Mouse (Mus musculus) heart, postnatal 36 days (tissue): Measurements from ENCODE around the gene Man1a2. TPM values are rescaled to one million over a fixed set of nuclear protein-coding genes. Genes with fewer than 3 reads are reported as not detected.

Experiments
- DNase-seq, 2 experiments: peaks; one replicate each; pipeline ENCODE4 v3.0.0; 2021 to 2022
- intact Hi-C: fragments of 180-260 bp; cut with DNase I; formaldehyde crosslinking; loops from one replicate; pipeline ENCODE4 v1.15.1; 2025
- total RNA-seq, 2 experiments: library from RNA; stranded (reverse); gene quantifications; 2 replicates each; pipeline ENCODE4 v1.2.3; 2021

The Man1a2 gene
- total RNA-seq, 2 experiments from 2014 or later = 44.2 to 51.9 TPM

GRCm38 (mm10) chr3:100686756-100687155 is 1.5 kb upstream of the Man1a2 start:
- intact Hi-C loops = loop anchor here (5.0 to 10.0 kb wide), 3 partner anchors 238 to 522 kb away; partner anchors contain the start of genes Gdap2, Trim45 and Wdr3
- DNase-seq = no peak

GRCm38 (mm10) chr3:100685763-100686370 is 564 bp upstream of the Man1a2 start:
- intact Hi-C loops = loop anchor here (5.0 to 10.0 kb wide), 3 partner anchors 239 to 521 kb away; partner anchors contain the start of genes Gdap2, Trim45 and Wdr3

GRCm38 (mm10) chr3:100684234-100684975 is 898 bp downstream of the Man1a2 start:
- intact Hi-C loops = loop anchor here (5.0 to 10.0 kb wide), 4 partner anchors 57 to 520 kb away; partner anchors contain the start of genes Gdap2, Tent5c, Trim45 and Wdr3
- DNase-seq = peak in 1 of 2 experiments; percentile 31

More at GRCm38 (mm10) chr3:100685763-100686370, 564 bp upstream of the Man1a2 start:
- DNase-seq = peak; percentile 74 to 89

GRCm38 (mm10) chr3:100682841-100683240 is 2.5 kb downstream of the Man1a2 start:
- intact Hi-C loops = loop anchor here (5.0 to 10.0 kb wide), 4 partner anchors 56 to 518 kb away; partner anchors contain the start of genes Gdap2, Tent5c, Trim45 and Wdr3
- DNase-seq = peak in 1 of 2 experiments; percentile 26

- no peak for DNase-seq
- intact Hi-C loops = loop anchor here (5.0 to 10.0 kb wide), 4 partner anchors 55 to 517 kb away; partner anchors contain the start of genes Gdap2, Tent5c, Trim45 and Wdr3
Observed at GRCm38 (mm10) chr3:100682281-100682680, 3.0 kb downstream of the Man1a2 start.

GRCm38 (mm10) chr3:100681448-100682092 is 3.7 kb downstream of the Man1a2 start:
- intact Hi-C loops = loop anchor here (5.0 to 10.0 kb wide), 4 partner anchors 54 to 517 kb away; partner anchors contain the start of genes Gdap2, Tent5c, Trim45 and Wdr3
- peak in 1 of 2 experiments; percentile 22 for DNase-seq

GRCm38 (mm10) chr3:100680226-100680625 is 5.1 kb downstream of the Man1a2 start:
- intact Hi-C loops = loop anchor here (5.0 to 10.0 kb wide), 4 partner anchors 53 to 515 kb away; partner anchors contain the start of genes Gdap2, Tent5c, Trim45 and Wdr3
- no peak for DNase-seq

GRCm38 (mm10) chr3:100678951-100679570 is 6.2 kb downstream of the Man1a2 start:
- DNase-seq = no peak
- intact Hi-C loops = no loop called here

- no peak for DNase-seq
- intact Hi-C loops = no loop called here
Observed at GRCm38 (mm10) chr3:100675146-100675545, 10.2 kb downstream of the Man1a2 start.

GRCm38 (mm10) chr3:100670412-100670811 is 14.9 kb downstream of the Man1a2 start:
- intact Hi-C loops = no loop called here

GRCm38 (mm10) chr3:100653291-100653690 is 32.0 kb downstream of the Man1a2 start:
- intact Hi-C loops = no loop called here
- DNase-seq = no peak

More at GRCm38 (mm10) chr3:100670412-100670811, 14.9 kb downstream of the Man1a2 start:
- DNase-seq = no peak

GRCm38 (mm10) chr3:100641581-100641980 is 43.7 kb downstream of the Man1a2 start:
- DNase-seq = no peak
- intact Hi-C loops = no loop called here

- intact Hi-C loops = no loop called here
- DNase-seq = no peak
Observed at GRCm38 (mm10) chr3:100636255-100636654, 49.0 kb downstream of the Man1a2 start.

GRCm38 (mm10) chr3:100634821-100635220 is 50.5 kb downstream of the Man1a2 start:
- no peak for DNase-seq
- intact Hi-C loops = no loop called here

- DNase-seq = no peak
- intact Hi-C loops = no loop called here
Observed at GRCm38 (mm10) chr3:100618511-100618910, 66.8 kb downstream of the Man1a2 start.

GRCm38 (mm10) chr3:100610916-100611315 is 74.4 kb downstream of the Man1a2 start:
- no peak for DNase-seq
- intact Hi-C loops = no loop called here

- intact Hi-C loops = no loop called here
- DNase-seq = no peak
Observed at GRCm38 (mm10) chr3:100604539-100604938, 80.8 kb downstream of the Man1a2 start.

- no peak for DNase-seq
- intact Hi-C loops = no loop called here
Observed at GRCm38 (mm10) chr3:100599265-100599820, 86.0 kb downstream of the Man1a2 start.

GRCm38 (mm10) chr3:100591053-100591452 is 94.2 kb downstream of the Man1a2 start:
- no peak for DNase-seq
- intact Hi-C loops = no loop called here
